Mouse (Mus musculus) lung, embryonic 15.5 days (tissue): ENCODE results near the gene Sept9. TPM values are rescaled to one million over a fixed set of nuclear protein-coding genes. Genes with fewer than 3 reads are reported as not detected.

Experiments
- ATAC-seq: fragments of 200-750 bp; cut with Nextera tagmentation; 2 replicates; pipeline ENCODE4 v1.8.0; 2017; ENCODE audit warnings: moderate number of reproducible peaks, borderline replicate concordance; ENCODE audit not compliant: low FRiP score, low TSS enrichment; ENCODE audit errors: extremely low read depth
- H3K27ac ChIP-seq: fragments of 300-500 bp; sonication (generic); 2 replicates; pipeline ENCODE4 v1.5.1; 2015; ENCODE audit warnings: moderate library complexity, mild to moderate bottlenecking, inconsistent platforms
- H3K27me3 ChIP-seq: fragments of 300-500 bp; sonication (generic); 2 replicates; pipeline ENCODE4 v1.6.1; 2015; ENCODE audit warnings: inconsistent platforms
- H3K36me3 ChIP-seq: fragments of 300-500 bp; sonication (generic); 2 replicates; pipeline ENCODE4 v1.6.1; 2015; ENCODE audit warnings: inconsistent platforms
- H3K4me1 ChIP-seq: fragments of 300-500 bp; sonication (generic); 2 replicates; pipeline ENCODE4 v1.6.1; 2015; ENCODE audit warnings: inconsistent platforms
- H3K4me2 ChIP-seq: fragments of 300-500 bp; sonication (generic); 2 replicates; pipeline ENCODE4 v1.6.1; 2015; ENCODE audit warnings: inconsistent platforms, mild to moderate bottlenecking, moderate library complexity
- H3K4me3 ChIP-seq: fragments of 300-500 bp; sonication (generic); 2 replicates; pipeline ENCODE4 v1.5.1; 2015; ENCODE audit warnings: mild to moderate bottlenecking, inconsistent platforms
- H3K9ac ChIP-seq: fragments of 300-500 bp; sonication (generic); 2 replicates; pipeline ENCODE4 v1.6.1; 2015; ENCODE audit warnings: inconsistent platforms
- H3K9me3 ChIP-seq: fragments of 300-500 bp; sonication (generic); 2 replicates; pipeline ENCODE4 v1.6.1; 2016; ENCODE audit warnings: inconsistent platforms
- WGBS: fragments of 180-500 bp; shearing (Covaris S2); methylation state at CpG from one replicate; pipeline ENCODE4 v1.1.7; 2015; 5-methylcytosine and 5-hydroxymethylcytosine counted together
- polyA plus RNA-seq: library from polyadenylated mRNA; unstranded; fragments of >200 nt; fragmentation: Nextera tagmentation; extraction: Ambion mirVana; gene quantifications from 2 replicates; pipeline ENCODE4 v1.2.1, GENCODE M21; 2015

Gene Sept9
- 141 and 145 TPM in 2 replicates for polyA plus RNA-seq

DNA sequence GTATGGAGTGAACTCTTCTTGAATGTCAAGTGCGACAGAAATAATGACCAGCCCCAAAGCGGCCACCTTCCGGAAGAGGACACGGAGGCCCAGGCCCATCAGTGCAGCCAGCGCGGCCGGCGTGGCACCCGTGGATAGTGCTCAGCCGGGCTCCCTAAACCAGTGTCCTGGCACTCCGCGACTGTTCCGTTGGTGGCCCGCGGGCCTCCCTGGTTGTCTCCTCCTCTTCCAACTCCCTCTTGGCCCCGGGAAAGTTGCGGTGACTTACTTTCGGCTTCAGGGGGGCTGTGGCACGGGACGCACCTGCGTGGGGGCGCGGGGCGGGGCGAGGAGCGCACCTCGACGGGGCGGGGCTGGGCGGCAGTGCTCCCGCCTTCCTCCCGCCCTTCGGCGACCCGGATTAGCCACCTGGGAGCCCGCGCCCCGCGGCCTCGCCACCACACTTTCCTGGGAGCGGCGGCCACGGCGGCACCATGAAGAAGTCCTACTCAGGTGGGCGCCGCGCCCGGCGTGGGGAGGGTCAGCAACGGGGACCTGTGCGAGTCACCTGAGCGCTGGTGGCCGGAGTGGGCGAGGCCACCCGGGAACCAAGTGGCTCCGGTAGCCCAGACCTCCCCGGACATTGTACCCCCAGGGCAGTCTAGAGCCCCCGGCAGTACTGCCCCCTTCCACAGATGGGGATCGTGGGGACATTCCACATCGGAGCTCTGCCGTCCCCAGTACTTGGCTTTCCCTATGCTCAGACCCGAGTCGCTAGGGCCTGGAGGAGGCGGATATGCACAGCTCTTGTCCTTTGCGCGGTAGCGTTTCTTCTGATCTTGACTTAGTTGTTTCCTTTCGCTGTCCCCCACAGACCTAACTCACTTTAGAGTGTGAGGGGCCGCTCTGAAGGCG, at the start of gene Sept9:
TSS of gene Sept9 (plus strand) at position 380 of the 894 bp plus-strand sequence.
- 1% methylated on average over 69 of the region's 70 CpGs for WGBS
- Histone ChIP-seq H3K9me3 (no peaks in the 10 kb centered on the region), H3K4me2 (peak within 1 kb of the TSS; percentile 71), H3K36me3 (no peaks in the 10 kb centered on the region), H3K9ac (peak within 1 kb of the TSS; percentile 58), H3K27me3 (peaks cover 29% of the 10 kb centered on the region), H3K4me1 (peaks cover 35% of the 10 kb centered on the region), H3K27ac (peak within 1 kb of the TSS; percentile 74), H3K4me3 (peak within 1 kb of the TSS; percentile 51)
- peak; percentile 40; the same call in 1 of the 2 replicates for ATAC-seq

DNA sequence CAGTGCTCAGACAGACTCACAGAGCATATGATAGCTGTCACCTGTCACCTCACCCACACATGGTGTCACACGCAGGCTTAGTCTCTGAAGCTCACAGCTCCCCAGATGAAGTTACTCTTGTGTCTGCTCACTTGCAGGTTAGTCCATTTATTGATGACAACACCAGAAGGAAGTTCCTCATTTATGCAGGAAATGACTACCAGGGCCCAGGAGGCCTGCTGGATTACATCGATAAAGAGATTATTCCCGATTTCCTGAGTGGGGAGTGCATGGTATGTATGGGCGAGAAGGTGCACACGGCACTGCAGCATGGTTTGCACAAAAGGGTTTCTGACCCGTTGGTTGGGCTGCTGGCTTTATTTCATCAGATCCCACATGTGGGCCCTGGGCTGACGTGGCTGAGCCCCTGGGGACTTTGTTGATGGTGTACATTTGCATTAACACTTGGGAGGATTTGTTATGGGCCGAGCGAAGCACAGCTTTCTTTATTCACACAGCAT, 48.9 kb upstream of the Sept9 start:
- no peak overlapping the region for H3K9ac ChIP-seq
- no peak overlapping the region for H3K27ac ChIP-seq
- H3K4me3 ChIP-seq = no peak overlapping the region
- no peaks in the 10 kb centered on the region for H3K9me3 ChIP-seq
- 60% methylated on average over 9 of the region's 9 CpGs for WGBS
- no peak overlapping the region for H3K4me2 ChIP-seq
- H3K4me1 ChIP-seq = no peaks in the 10 kb centered on the region
- H3K27me3 ChIP-seq = no peaks in the 10 kb centered on the region
- ATAC-seq = no peak
- H3K36me3 ChIP-seq = peaks cover 86% of the 10 kb centered on the region

DNA sequence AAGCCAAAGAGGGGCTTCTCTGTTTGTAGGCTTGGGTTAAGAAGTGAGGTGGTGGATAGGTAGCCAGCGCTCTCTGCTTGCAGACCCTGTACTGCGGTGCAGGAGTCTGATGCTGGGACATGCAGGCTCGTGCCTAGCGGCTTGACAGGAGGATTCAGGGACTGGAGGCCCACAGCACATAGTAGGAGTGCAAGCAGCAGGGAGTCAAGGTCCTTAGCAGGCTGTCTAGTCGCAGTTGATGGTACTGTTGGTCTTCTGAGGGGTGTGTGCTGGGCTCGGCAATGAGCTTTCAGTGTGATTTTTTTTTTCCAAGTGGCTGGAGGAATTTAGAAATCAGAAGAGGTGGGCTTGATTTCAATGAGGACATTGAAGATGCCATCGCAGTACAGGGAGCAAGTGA, 48.0 kb upstream of the Sept9 start:
- no peak overlapping the region for H3K9ac ChIP-seq
- no peak for ATAC-seq
- WGBS = 81% methylated on average over 7 of the region's 7 CpGs
- no peak overlapping the region for H3K27ac ChIP-seq
- H3K4me2 ChIP-seq = no peak overlapping the region
- H3K4me1 ChIP-seq = 0 out of 2 replicates have a peak, but pooled peaks cover 2% of the 10 kb centered on the region
- H3K4me3 ChIP-seq = no peak overlapping the region
- peaks cover 86% of the 10 kb centered on the region for H3K36me3 ChIP-seq
- H3K27me3 ChIP-seq = no peaks in the 10 kb centered on the region
- no peaks in the 10 kb centered on the region for H3K9me3 ChIP-seq

DNA sequence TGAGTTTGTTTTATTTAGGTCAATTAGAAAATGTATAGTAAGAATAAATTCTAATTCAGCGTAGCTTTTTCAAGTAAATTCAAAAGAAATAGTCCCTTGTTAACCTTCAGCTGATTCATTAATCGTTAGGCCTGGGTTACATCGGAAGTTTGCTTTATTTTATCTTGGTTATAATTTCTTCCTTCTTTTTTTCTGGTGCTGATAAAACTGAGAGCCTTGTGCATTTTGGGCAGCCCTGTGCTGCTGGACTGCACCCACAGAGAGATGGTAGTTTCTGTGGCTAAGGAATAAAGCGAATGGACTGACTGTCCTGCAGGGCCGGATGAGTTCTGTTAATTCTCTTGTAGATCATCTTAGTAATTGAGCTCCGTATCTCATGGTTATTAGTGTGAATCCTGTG, 46.9 kb upstream of the Sept9 start:
- no peaks in the 10 kb centered on the region for H3K27me3 ChIP-seq
- H3K9me3 ChIP-seq = no peaks in the 10 kb centered on the region
- no peak overlapping the region for H3K4me3 ChIP-seq
- no peak overlapping the region for H3K9ac ChIP-seq
- ATAC-seq = no peak
- peaks cover 85% of the 10 kb centered on the region for H3K36me3 ChIP-seq
- H3K4me2 ChIP-seq = no peak overlapping the region
- H3K27ac ChIP-seq = no peak overlapping the region
- WGBS = 83% methylated on average over 6 of the region's 6 CpGs
- peaks cover 5% of the 10 kb centered on the region; the same call in 1 of the 2 replicates for H3K4me1 ChIP-seq

DNA sequence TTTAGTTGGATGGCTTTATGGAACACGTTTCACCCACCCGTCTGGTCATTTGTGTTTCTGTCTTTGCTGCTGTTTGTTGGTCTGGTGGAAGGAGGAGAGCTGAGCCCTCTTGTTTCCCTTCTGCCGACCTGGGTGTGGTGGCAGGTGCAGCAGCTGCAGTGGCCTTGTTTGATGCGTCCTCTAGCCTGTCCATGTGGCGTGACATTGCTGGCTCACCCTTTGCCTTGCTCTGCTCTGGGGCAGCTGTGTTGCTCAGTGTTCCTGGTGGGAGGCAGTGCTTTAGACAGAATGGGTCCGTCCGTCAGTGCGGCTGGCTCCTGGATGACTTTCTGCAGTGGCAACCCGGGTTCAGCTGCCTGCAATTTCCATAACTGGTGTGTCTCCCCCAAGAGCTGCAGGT, 45.9 kb upstream of the Sept9 start:
- Histone ChIP-seq H3K4me3 (no peak overlapping the region), H3K4me1 (peaks cover 15% of the 10 kb centered on the region), H3K4me2 (no peak overlapping the region), H3K9me3 (no peaks in the 10 kb centered on the region), H3K36me3 (peaks cover 80% of the 10 kb centered on the region), H3K27me3 (no peaks in the 10 kb centered on the region), H3K9ac (no peak overlapping the region), H3K27ac (no peak overlapping the region)
- 73% methylated on average over 9 of the region's 9 CpGs for WGBS
- no peak for ATAC-seq

DNA sequence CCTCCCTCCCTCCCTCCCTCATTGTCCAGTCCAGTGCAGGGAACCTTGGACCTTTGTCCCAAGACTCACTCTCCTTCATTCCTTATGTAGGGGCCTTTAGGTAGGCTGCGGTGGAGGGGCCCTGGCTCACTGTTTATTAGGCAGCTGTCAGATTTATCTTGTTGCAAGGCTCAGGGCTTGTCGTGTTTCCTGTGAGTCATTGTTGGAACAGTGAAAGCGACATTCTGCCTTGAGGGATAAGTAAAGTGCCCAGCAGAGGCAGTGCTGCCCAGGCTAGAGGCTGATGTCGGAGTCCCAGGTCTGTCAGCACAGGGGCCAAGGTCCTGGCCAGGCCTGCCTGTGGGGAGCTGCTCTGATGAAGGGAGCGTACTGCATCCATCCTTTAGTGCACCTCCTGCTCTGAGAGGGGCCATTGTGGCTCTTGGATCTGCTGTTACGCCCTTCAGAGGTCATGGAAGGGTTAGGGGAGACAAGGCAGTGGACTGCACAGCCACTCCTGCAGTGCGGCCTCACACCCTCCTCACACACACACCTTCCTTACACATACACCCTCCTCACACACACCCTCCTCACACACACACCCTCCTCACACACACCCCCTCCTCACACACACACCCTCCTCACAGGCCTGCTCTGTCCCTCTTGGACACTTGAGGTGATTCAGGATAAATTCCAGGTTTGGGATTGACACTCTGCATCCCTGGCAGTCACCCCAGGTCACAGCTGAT, 45.2 kb upstream of the Sept9 start:
- H3K4me1 ChIP-seq = peaks cover 20% of the 10 kb centered on the region

DNA sequence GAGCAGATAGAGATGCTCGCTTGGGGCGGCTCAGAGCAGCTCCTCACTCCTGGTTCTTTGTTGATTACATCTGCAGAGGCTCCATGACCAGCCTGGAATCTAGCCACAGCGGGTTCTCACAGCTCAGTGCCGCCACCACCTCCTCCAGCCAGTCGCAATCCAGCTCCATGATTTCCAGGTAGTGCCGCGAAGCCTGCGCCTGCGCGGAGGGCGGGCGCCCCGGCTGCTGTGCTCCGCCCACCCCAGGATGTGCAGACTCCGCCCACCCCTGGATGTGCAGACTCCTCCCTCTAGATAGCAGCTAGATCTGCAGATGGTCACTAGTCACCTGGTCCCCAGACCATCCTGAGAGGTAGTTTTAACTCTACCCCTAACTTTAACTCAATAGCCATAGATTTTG, 42.7 kb upstream of the Sept9 start:
- H3K4me2 ChIP-seq = no peak overlapping the region
- no peaks in the 10 kb centered on the region for H3K9me3 ChIP-seq
- 29% methylated on average over 15 of the region's 15 CpGs for WGBS
- H3K9ac ChIP-seq = no peak overlapping the region
- H3K4me1 ChIP-seq = peaks cover 26% of the 10 kb centered on the region
- ATAC-seq = no peak
- no peaks in the 10 kb centered on the region for H3K27me3 ChIP-seq
- H3K27ac ChIP-seq = no peak overlapping the region
- no peak overlapping the region for H3K4me3 ChIP-seq
- peaks cover 57% of the 10 kb centered on the region for H3K36me3 ChIP-seq

More for the DNA sequence above, 45.2 kb upstream of the Sept9 start:
- Histone ChIP-seq H3K9me3 (no peaks in the 10 kb centered on the region), H3K27ac (no peak overlapping the region), H3K27me3 (no peaks in the 10 kb centered on the region), H3K4me2 (no peak overlapping the region), H3K4me3 (no peak overlapping the region), H3K36me3 (peaks cover 77% of the 10 kb centered on the region), H3K9ac (no peak overlapping the region)
- WGBS = 49% methylated on average over 7 of the region's 7 CpGs
- ATAC-seq = no peak

DNA sequence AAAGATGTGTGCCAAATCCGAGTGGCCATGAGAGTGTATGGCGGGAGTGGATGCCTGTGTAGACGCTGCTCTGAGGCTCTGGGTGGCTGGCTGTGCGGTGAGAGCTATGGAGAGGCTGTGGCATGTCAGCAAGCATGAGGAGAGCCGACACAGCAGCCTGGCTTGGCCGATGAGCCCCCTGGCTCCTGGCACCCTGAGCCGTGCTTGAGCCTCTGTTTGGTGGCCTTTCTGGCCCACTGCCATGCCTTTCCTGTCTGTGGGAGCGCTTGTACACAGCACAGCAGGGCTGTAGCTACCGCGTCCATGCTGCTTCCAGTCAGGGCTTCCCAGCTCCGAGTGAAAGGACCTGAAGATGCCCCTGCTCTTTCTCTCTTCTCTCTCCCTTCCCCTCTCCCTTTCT, 41.1 kb upstream of the Sept9 start:
- WGBS = 46% methylated on average over 11 of the region's 11 CpGs
- Histone ChIP-seq H3K4me3 (no peak overlapping the region), H3K27ac (0 out of 2 replicates have a peak overlapping the region, but pooled peaks have one; percentile 7), H3K9ac (no peak overlapping the region), H3K36me3 (peaks cover 48% of the 10 kb centered on the region), H3K9me3 (no peaks in the 10 kb centered on the region), H3K27me3 (no peaks in the 10 kb centered on the region), H3K4me2 (no peak overlapping the region), H3K4me1 (peaks cover 30% of the 10 kb centered on the region)
- ATAC-seq = no peak

DNA sequence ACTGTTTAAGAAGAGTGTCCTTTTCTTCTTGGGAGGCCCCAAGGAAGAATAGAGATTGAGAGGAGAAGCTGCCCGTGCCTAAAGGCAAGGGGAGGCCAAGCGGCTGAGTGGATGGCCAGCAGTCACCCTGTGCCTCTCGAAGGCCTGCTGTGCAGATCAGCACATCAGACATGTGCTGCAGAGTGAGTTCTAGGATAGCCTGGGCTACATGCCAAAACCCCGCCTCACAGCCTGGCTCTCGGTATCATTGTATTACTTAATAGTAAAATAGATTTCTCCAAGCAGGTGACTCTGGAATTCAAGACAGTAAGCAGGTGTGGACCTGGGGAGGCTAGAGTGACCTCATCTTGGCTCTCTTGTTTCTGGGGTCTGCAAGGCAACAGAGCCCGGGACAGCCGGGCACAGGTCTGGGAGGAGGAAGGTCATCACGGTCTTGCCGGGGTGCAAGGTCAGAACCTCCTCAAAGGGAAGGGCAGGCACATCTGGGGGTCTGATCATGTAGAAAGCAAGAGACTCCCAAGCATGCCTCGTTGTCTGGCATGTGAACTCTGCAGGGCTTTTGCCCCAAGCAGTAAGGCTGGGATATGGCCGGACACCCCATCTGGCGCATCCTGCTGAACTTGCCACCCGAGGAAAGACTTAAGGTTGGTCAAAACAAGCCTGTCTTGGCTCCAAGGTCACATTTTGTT, 40.1 kb upstream of the Sept9 start:
- no peaks in the 10 kb centered on the region for H3K27me3 ChIP-seq
- no peaks in the 10 kb centered on the region for H3K9me3 ChIP-seq
- H3K27ac ChIP-seq = no peak overlapping the region
- H3K36me3 ChIP-seq = peaks cover 44% of the 10 kb centered on the region
- 82% methylated on average over 13 of the region's 13 CpGs for WGBS
- H3K4me3 ChIP-seq = no peak overlapping the region
- no peak for ATAC-seq
- H3K9ac ChIP-seq = no peak overlapping the region
- H3K4me1 ChIP-seq = peaks cover 31% of the 10 kb centered on the region
- no peak overlapping the region for H3K4me2 ChIP-seq

DNA sequence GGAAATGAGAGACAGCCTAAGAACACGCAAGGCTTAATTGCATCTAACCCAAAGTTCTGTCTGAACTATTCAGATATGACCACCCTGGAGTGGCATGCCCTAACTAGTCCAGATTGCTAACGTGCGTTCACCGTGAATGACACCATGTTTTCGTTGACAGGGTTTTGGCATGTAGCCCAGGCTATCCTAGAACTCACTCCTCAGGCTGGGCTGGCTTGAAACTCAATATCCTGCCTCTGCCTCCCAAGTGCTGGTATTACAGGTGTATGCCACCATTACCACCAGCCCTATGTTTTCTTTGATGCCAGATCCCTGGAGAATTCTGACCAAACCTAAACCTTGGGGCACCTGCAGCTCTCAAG, 39.5 kb upstream of the Sept9 start:
- 53% methylated on average over 5 of the region's 5 CpGs for WGBS
- Histone ChIP-seq H3K4me3 (no peak overlapping the region), H3K27ac (no peak overlapping the region), H3K36me3 (peaks cover 39% of the 10 kb centered on the region), H3K9me3 (no peaks in the 10 kb centered on the region), H3K4me2 (no peak overlapping the region), H3K27me3 (no peaks in the 10 kb centered on the region), H3K4me1 (peaks cover 31% of the 10 kb centered on the region), H3K9ac (no peak overlapping the region)
- no peak for ATAC-seq

DNA sequence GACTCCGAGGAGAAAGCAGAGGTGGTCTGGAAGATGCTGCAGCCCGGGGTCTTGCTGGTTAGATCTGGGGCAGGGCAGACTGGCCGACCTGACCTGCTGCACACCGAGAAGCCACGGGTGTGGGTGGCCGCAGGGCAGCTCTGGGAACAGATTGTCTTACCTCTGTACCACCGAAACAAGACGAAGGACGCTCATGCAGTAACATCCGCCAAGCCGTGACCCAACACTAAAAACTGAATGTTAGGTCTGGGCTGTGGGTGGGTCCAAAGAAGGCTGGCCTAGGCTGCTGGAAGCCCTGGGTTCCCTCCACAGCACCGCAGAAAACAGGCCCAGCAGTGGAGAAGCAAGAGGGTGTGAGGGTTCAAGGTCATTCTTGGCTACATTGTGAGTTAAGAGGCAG, 38.7 kb upstream of the Sept9 start:
- Histone ChIP-seq H3K9me3 (no peaks in the 10 kb centered on the region), H3K27ac (no peak overlapping the region), H3K4me3 (no peak overlapping the region), H3K36me3 (peaks cover 30% of the 10 kb centered on the region), H3K27me3 (no peaks in the 10 kb centered on the region), H3K4me2 (no peak overlapping the region), H3K9ac (no peak overlapping the region), H3K4me1 (peaks cover 31% of the 10 kb centered on the region)
- 88% methylated on average over 12 of the region's 12 CpGs for whole genome bisulfite sequencing
- no peak for ATAC-seq
